Mouse (Mus musculus) liver, embryonic 13.5 days (tissue): ENCODE data around the gene Zbtb32. TPM values are rescaled to one million over a fixed set of nuclear protein-coding genes. Genes with fewer than 3 reads are reported as not detected.

Source experiments
- ATAC-seq: fragments of 200-750 bp; cut with Nextera tagmentation; 2 replicates; pipeline ENCODE4 v1.8.0; 2017; ENCODE audit warnings: low read depth, mild to moderate bottlenecking, moderate number of reproducible peaks, moderate library complexity
- DNase-seq: peaks from one replicate; pipeline ENCODE4 v3.0.0; 2022
- H3K27ac ChIP-seq: fragments of 300-500 bp; sonication (generic); 2 replicates; pipeline ENCODE4 v1.5.1; 2015; ENCODE audit warnings: moderate library complexity, mild to moderate bottlenecking, inconsistent platforms
- H3K27me3 ChIP-seq: fragments of 300-500 bp; sonication (generic); 2 replicates; pipeline ENCODE4 v1.6.1; 2015; ENCODE audit warnings: mild to moderate bottlenecking, inconsistent platforms
- H3K36me3 ChIP-seq: fragments of 300-500 bp; sonication (generic); 2 replicates; pipeline ENCODE4 v1.6.1; 2015; ENCODE audit warnings: mild to moderate bottlenecking, inconsistent platforms
- H3K4me1 ChIP-seq: fragments of 300-500 bp; sonication (generic); replicated peaks from 2 replicates; pipeline ENCODE4 v1.6.1; 2015; ENCODE audit warnings: inconsistent platforms
- H3K4me2 ChIP-seq: fragments of 300-500 bp; sonication (generic); 2 replicates; pipeline ENCODE4 v1.6.1; 2015; ENCODE audit warnings: inconsistent platforms, mild to moderate bottlenecking, moderate library complexity
- H3K4me3 ChIP-seq: fragments of 300-500 bp; sonication (generic); replicated peaks from 2 replicates; pipeline ENCODE4 v1.5.1; 2015; ENCODE audit warnings: mild to moderate bottlenecking, inconsistent platforms
- H3K9ac ChIP-seq: fragments of 300-500 bp; sonication (generic); 2 replicates; pipeline ENCODE4 v1.6.1; 2015; ENCODE audit warnings: mild to moderate bottlenecking, inconsistent platforms
- H3K9me3 ChIP-seq: fragments of 300-500 bp; sonication (generic); replicated peaks from 2 replicates; pipeline ENCODE4 v1.6.1; 2016; ENCODE audit warnings: inconsistent platforms
- WGBS: fragments of 180-500 bp; shearing (Covaris S2); methylation state at CpG from one replicate; pipeline ENCODE4 v1.1.7; 2015; ENCODE audit not compliant: insufficient replicate concordance; 5-methylcytosine and 5-hydroxymethylcytosine counted together
- microRNA-seq: library from miRNA; unstranded; fragments of <30 nt; microRNA quantifications from one replicate; pipeline ENCODE4, GENCODE M21; 2016
- polyA plus RNA-seq: library from polyadenylated mRNA; unstranded; fragments of >200 nt; fragmentation: Nextera tagmentation; extraction: Ambion mirVana; gene quantifications from 2 replicates; pipeline ENCODE4 v1.2.1, GENCODE M21; 2015

The Zbtb32 gene
- polyA plus RNA-seq, 1 experiment from 2014 or later: 0.20 TPM

DNA sequence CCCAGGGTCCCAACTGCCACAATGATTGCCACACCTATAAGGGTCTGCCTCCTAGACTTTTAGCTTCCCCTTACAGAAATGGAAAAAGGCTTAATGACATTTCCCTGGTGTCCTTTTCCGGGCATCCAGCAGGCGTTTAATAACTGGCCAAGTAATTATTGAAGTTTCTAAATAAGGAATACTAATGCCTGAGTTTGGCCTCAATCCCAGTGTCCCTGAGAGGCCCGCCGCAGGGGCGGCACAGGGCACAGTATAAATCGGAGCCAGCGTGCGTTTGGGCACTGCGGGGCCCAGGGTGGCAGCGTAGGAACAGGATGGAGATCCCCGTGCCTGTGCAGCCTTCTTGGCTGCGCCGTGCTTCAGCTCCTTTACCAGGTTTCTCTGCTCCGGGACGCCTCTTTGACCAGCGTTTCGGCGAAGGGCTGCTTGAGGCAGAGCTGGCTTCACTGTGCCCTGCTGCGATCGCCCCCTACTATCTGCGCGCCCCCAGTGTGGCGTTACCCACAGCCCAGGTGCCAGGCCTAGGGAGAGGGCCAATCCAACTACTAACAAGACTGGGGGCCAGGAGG, 45.6 kb downstream of the Zbtb32 start:
- WGBS: 7% methylated on average over 23 of the region's 23 CpGs
- Histone ChIP-seq H3K4me3 (peak overlapping the region; percentile 71), H3K27me3 (no peaks in the 10 kb centered on the region), H3K4me2 (peak overlapping the region; percentile 92), H3K4me1 (peaks cover 38% of the 10 kb centered on the region), H3K9ac (peak overlapping the region; percentile 91), H3K36me3 (peaks cover 43% of the 10 kb centered on the region), H3K27ac (peak overlapping the region; percentile 95), H3K9me3 (no peaks in the 10 kb centered on the region)
- ATAC-seq: no peak
- DNase-seq: peak; percentile 18

DNA sequence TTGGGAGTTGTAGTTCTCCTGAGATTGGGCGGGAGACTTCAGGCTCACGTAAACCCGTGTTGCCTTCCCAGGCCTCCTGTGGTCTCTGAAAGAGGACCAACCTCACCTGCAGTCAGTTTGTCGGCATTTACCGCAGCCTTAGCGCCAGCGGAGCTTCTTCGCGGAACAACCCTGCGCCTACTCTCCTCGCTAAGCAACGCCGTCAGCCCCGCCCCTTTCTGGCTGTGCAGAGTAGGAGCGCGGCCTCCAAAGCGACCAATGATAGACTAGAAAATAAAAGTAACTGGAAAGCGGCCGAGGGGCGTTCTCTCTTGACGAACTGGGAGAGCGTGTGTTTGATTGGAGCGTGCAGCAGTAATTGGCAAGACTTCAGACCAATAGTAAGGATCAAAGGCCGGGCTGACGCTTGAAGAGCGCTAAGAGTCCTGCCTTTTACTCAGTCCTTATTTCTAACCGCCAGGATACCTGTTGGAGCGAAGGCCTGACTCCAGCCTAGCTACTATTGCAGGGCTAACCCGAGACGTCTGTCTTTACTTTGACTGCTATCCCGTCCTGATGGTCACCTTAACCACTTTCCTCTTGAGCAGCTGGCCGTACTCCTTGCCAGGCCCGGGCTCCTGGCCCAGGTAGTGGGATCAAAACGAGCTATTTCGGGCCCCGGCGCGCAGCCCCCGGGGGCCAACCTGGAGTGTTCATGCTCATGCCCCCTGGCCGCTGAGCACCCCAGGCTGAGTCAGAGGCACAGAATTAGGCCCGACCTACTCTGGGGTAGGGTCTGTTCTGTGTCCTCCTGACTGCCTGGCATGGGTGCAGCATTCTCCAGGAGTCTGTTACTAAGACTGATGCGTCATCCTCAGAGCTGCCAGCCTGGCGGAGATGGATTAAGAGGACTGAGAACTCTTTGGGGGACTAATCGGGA, 46.3 kb downstream of the Zbtb32 start, which contains the start of the genes Hspb6 and Proser3:
Gene Hspb6, plus strand, starts transcription at position 77 of the 919 bp plus-strand sequence.
Gene Proser3, minus strand, starts transcription at position 198 of the 919 bp plus-strand sequence.
- peak; percentile 90 for ATAC-seq
- DNase-seq: peak; percentile 95
- WGBS: under 1% methylated on average over 44 of the region's 44 CpGs

DNA sequence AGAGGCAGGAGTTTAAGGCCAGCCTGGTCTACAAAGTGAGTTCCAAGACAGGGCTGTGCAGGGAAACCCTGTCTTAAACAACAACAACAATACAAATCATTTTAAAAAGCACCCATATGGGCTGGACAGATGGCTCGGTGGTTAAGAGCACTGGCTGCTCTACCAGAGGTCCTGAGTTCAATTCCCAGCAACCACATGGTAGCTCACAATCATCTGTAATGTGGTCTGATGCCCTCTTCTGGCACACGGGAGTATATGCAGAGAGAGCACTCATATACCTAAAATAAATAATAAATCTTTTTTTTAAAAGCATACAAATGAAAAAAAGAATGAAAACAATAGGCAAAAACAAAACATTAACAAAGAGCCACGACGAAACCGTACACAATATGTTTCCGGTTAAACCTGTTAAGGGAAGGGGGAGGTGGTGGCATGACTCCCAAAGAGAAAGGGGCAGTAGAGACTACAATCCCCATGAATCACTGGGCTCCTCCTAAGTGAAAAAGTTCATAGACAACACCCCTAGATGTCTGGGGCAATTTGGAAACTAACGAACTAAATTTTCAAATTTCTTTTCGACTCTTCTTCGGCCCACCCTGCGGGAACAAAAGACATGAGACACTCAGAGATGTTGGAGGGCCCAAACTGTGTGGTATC, 47.1 kb downstream of the Zbtb32 start:
- DNase-seq: no peak
- Histone ChIP-seq H3K4me3 (peak overlapping the region; percentile 71), H3K27ac (peak overlapping the region; percentile 92), H3K4me1 (peaks cover 31% of the 10 kb centered on the region), H3K27me3 (no peaks in the 10 kb centered on the region), H3K9me3 (no peaks in the 10 kb centered on the region), H3K4me2 (peak overlapping the region; percentile 92), H3K36me3 (peaks cover 36% of the 10 kb centered on the region), H3K9ac (peak overlapping the region; percentile 78)
- peak; percentile 42 for ATAC-seq
- WGBS: under 1% methylated on average over 10 of the region's 10 CpGs

More for the DNA sequence above, 46.3 kb downstream of the Zbtb32 start, which contains the start of the genes Hspb6 and Proser3:
- H3K36me3 ChIP-seq: peaks cover 41% of the 10 kb centered on the region
- H3K27me3 ChIP-seq: no peaks in the 10 kb centered on the region
- peak within 1 kb of the TSS; percentile 92 for H3K4me2 ChIP-seq
- peak within 1 kb of the TSS; percentile 95 for H3K27ac ChIP-seq
- H3K9me3 ChIP-seq: no peaks in the 10 kb centered on the region
- H3K4me1 ChIP-seq: peaks cover 31% of the 10 kb centered on the region
- peak within 1 kb of the TSS; percentile 91 for H3K9ac ChIP-seq
- peak within 1 kb of the TSS; percentile 71 for H3K4me3 ChIP-seq

DNA sequence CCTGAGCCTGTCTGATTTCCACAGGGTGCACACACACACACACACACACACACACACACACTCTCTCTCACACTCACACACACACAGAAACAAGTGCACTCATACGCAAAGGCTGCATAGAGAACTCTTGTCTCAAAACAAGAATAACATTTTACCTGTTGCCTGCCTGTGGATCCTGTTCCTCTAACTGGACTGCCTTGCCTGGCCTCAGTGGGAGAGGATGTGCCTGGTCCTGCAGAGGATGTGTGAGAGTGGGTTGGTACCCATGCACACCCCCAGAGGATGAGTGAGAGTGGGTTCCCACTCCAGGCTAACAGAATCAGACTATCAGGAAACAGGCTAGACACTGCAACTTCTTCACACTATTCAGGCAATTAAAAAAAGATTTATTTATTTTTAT, 48.1 kb downstream of the Zbtb32 start:
- H3K27me3 ChIP-seq: no peaks in the 10 kb centered on the region
- no peak for DNase-seq
- no peak overlapping the region for H3K4me2 ChIP-seq
- H3K27ac ChIP-seq: no peak overlapping the region
- WGBS: 88% methylated on average over 1 of the region's 1 CpGs
- peaks cover 31% of the 10 kb centered on the region for H3K4me1 ChIP-seq
- no peak for ATAC-seq
- H3K36me3 ChIP-seq: peaks cover 35% of the 10 kb centered on the region
- H3K9me3 ChIP-seq: no peaks in the 10 kb centered on the region
- no peak overlapping the region for H3K9ac ChIP-seq
- no peak overlapping the region for H3K4me3 ChIP-seq

DNA sequence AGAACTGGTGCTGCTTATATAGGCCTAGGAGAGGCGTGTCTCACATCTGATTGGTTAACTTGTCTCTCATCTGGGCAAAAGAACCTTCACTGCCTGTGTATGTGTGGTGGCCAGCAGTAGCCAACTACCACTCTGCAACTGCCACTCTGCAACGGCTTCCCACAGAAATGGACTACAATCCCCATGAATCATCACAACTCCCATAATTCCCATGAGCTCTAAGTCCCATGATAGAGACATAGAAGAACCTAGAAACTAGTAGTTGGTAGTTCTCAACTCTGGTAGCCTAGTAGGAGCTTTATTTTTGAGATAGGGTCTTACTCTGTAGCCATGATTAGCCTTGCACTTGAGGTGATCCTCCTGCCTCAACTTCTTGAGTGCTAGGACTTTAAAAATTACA, 48.8 kb downstream of the Zbtb32 start:
- Histone ChIP-seq H3K36me3 (peaks cover 30% of the 10 kb centered on the region), H3K27me3 (no peaks in the 10 kb centered on the region), H3K9me3 (no peaks in the 10 kb centered on the region), H3K4me2 (no peak overlapping the region), H3K4me1 (peaks cover 31% of the 10 kb centered on the region), H3K4me3 (no peak overlapping the region), H3K27ac (no peak overlapping the region), H3K9ac (no peak overlapping the region)
- WGBS: 66% methylated on average over 2 of the region's 2 CpGs
- ATAC-seq (no peak), DNase-seq (no peak)

DNA sequence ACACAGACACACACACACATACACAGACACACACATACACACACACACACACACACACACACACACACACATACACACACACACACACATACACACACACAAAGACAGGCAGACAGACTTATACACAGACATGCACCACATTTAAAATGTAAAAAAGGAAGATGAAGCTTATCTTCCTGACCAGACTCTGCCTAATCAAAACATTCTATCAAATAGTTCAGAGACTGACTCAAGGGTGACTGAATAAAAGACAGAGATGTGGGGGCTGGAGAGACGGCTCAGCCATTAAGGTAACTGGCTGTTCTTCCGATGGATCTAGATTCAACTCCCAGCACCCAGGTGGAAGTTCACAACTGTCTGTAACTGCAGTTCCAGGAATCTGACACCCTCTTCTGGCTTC, 54.4 kb downstream of the Zbtb32 start:
- H3K9me3 ChIP-seq: no peaks in the 10 kb centered on the region
- ATAC-seq (peak; percentile 39; the same call in 1 of the 2 replicates), DNase-seq (no peak)
- H3K4me1 ChIP-seq: peaks cover 9% of the 10 kb centered on the region
- 46% methylated on average over 2 of the region's 2 CpGs for WGBS
- peaks cover 45% of the 10 kb centered on the region for H3K36me3 ChIP-seq
- H3K4me2 ChIP-seq: no peak overlapping the region
- no peak overlapping the region for H3K27ac ChIP-seq
- H3K4me3 ChIP-seq: no peak overlapping the region
- no peaks in the 10 kb centered on the region for H3K27me3 ChIP-seq
- no peak overlapping the region for H3K9ac ChIP-seq

DNA sequence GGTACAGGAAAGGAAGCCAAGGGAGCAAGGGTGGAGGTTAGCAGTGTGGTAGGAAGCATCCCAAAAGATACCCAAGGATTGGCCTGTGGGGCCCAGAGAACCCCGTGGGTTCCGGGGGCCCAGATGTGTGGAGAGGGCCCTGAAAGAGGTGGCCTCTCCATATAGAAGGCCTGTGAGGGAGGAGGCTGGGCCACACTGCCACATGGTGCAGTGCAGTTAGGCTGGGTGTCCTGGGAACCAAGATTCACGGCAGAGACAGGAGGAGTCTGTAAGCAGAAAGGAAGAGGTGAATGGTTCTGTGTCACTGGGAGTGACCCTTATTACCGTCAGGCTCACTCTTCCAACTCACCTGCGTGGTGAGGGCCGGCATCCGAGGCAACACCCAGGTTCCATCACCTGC, 58.1 kb downstream of the Zbtb32 start:
- ATAC-seq (no peak), DNase-seq (no peak)
- Histone ChIP-seq H3K4me3 (no peak overlapping the region), H3K9ac (no peak overlapping the region), H3K27ac (no peak overlapping the region), H3K4me1 (peaks cover 16% of the 10 kb centered on the region), H3K4me2 (no peak overlapping the region), H3K9me3 (no peaks in the 10 kb centered on the region), H3K27me3 (no peaks in the 10 kb centered on the region), H3K36me3 (peaks cover 28% of the 10 kb centered on the region)
- WGBS: 79% methylated on average over 7 of the region's 7 CpGs

Small RNAs within 50 kb of the gene (microRNA-seq; reads per million reads assigned to microRNA genes)
- gene Gm38670 (5.3 reads per million, percentile 13 among the genes with 10 or more reads in this experiment), gene Mir3569 (not detected)

Other genes with a start within 250 kb of the Zbtb32 start
- gene Lrfn3, start 236.1 kb downstream of the Zbtb32 start, polyA plus RNA-seq: 1.4 and 1.5 TPM in 2 replicates
- gene Tyrobp, start 185.1 kb downstream of the Zbtb32 start, polyA plus RNA-seq: 65.8 and 80.0 TPM in 2 replicates
- gene Hcst, start 179.1 kb downstream of the Zbtb32 start, polyA plus RNA-seq: 2.7 and 4.0 TPM in 2 replicates
- 1.2 TPM in 2 replicates for gene Nfkbid, start 177.2 kb downstream of the Zbtb32 start, polyA plus RNA-seq
- gene Aplp1, start 153.4 kb downstream of the Zbtb32 start, polyA plus RNA-seq: 4.6 and 4.7 TPM in 2 replicates
- 0.16 and 0.20 TPM in 2 replicates for gene Kirrel2, start 141.2 kb downstream of the Zbtb32 start, polyA plus RNA-seq
- 0.13 and 0.17 TPM in 2 replicates for gene Nphs1, start 140.6 kb downstream of the Zbtb32 start, polyA plus RNA-seq
- gene Prodh2, start 105.3 kb downstream of the Zbtb32 start, polyA plus RNA-seq: 28.1 and 28.6 TPM in 2 replicates
- 2.0 and 2.3 TPM in 2 replicates for gene Arhgap33, start 63.8 kb downstream of the Zbtb32 start, polyA plus RNA-seq
- 4.4 and 4.6 TPM in 2 replicates for gene Hspb6, start 46.7 kb downstream of the Zbtb32 start, polyA plus RNA-seq
- gene Proser3, start 46.6 kb downstream of the Zbtb32 start, polyA plus RNA-seq: 1.8 and 2.3 TPM in 2 replicates
- gene Lin37, start 39.1 kb downstream of the Zbtb32 start, polyA plus RNA-seq: 25.3 and 31.9 TPM in 2 replicates
- 49.4 TPM in 2 replicates for gene U2af1l4, start 35.6 kb downstream of the Zbtb32 start, polyA plus RNA-seq
- 3.4 and 3.8 TPM in 2 replicates for gene Gm49396, start 35.6 kb downstream of the Zbtb32 start, polyA plus RNA-seq
- gene Psenen, start 35.3 kb downstream of the Zbtb32 start, polyA plus RNA-seq: 80.1 and 81.3 TPM in 2 replicates
- 1.6 and 2.1 TPM in 2 replicates for gene Igflr1, start 33.5 kb downstream of the Zbtb32 start, polyA plus RNA-seq
- 2.8 and 3.8 TPM in 2 replicates for gene Kmt2b, start 10.2 kb downstream of the Zbtb32 start, polyA plus RNA-seq
- 0.09 and 0.50 TPM in 2 replicates for gene Upk1a, start 13.9 kb upstream of the Zbtb32 start, polyA plus RNA-seq
- gene Cox6b1, start 27.2 kb upstream of the Zbtb32 start, polyA plus RNA-seq: 690 and 705 TPM in 2 replicates
- gene Etv2, start 36.9 kb upstream of the Zbtb32 start, polyA plus RNA-seq: 0.09 TPM in 1 of 2 replicates, not detected in the other
- gene Rbm42, start 51.4 kb upstream of the Zbtb32 start, polyA plus RNA-seq: 58.0 and 59.4 TPM in 2 replicates
- 38.2 and 38.7 TPM in 2 replicates for gene Haus5, start 66.1 kb upstream of the Zbtb32 start, polyA plus RNA-seq
- gene Pmis2, start 72.7 kb upstream of the Zbtb32 start, polyA plus RNA-seq: not detected in 2 replicates
- 0.34 and 0.37 TPM in 2 replicates for gene 2200002J24Rik, start 100.0 kb upstream of the Zbtb32 start, polyA plus RNA-seq
- 1.1 and 1.7 TPM in 2 replicates for gene Atp4a, start 113.3 kb upstream of the Zbtb32 start, polyA plus RNA-seq
- gene Tmem147, start 130.6 kb upstream of the Zbtb32 start, polyA plus RNA-seq: 108 and 121 TPM in 2 replicates
- gene Gapdhs, start 144.8 kb upstream of the Zbtb32 start, polyA plus RNA-seq: not detected in 2 replicates
- gene Sbsn, start 152.6 kb upstream of the Zbtb32 start, polyA plus RNA-seq: 0.08 and 0.22 TPM in 2 replicates
- 0.17 TPM in 1 of 2 replicates, not detected in the other for gene Dmkn, start 164.8 kb upstream of the Zbtb32 start, polyA plus RNA-seq
- gene Krtdap, start 189.0 kb upstream of the Zbtb32 start, polyA plus RNA-seq: 0.27 TPM in 1 of 2 replicates, not detected in the other
- 0.35 and 0.46 TPM in 2 replicates for gene Ffar2, start 224.9 kb upstream of the Zbtb32 start, polyA plus RNA-seq